Mouse (Mus musculus): ENCODE measurements around the gene Gatad1. TPM values are rescaled to one million over a fixed set of nuclear protein-coding genes. Genes with fewer than 3 reads are reported as not detected.
"Not testable (repeated sequence)": the region's sequence is repeated elsewhere in the genome, so short reads cannot be mapped to it uniquely, and the experiment has no call there.

Gatad1 gene
- total RNA-seq (2021), result 100 to 1,000 TPM; 124 to 133 TPM
- long read RNA-seq, experiment 1, transcript Gatad1-202 (4 exons, 1,278 nt), result minor isoform, 7 of 79 reads
- long read RNA-seq, experiment 1, transcript Gatad1-201 (5 exons, 2,545 nt), result major isoform, 45 of 79 reads
- long read RNA-seq, experiment 1, partial matches to known transcripts, result 15 of 79 reads
- long read RNA-seq, experiment 1, other reads (novel, unspliced or antisense), result 12 of 79 reads
- long read RNA-seq, experiment 2, transcript Gatad1-202 (4 exons, 1,278 nt), result minor isoform, 7 of 54 reads
- long read RNA-seq, experiment 2, transcript Gatad1-201 (5 exons, 2,545 nt), result major isoform, 30 of 54 reads
- long read RNA-seq, experiment 2, partial matches to known transcripts, result 9 of 54 reads
- long read RNA-seq, experiment 2, other reads (novel, unspliced or antisense), result 8 of 54 reads

DNA sequence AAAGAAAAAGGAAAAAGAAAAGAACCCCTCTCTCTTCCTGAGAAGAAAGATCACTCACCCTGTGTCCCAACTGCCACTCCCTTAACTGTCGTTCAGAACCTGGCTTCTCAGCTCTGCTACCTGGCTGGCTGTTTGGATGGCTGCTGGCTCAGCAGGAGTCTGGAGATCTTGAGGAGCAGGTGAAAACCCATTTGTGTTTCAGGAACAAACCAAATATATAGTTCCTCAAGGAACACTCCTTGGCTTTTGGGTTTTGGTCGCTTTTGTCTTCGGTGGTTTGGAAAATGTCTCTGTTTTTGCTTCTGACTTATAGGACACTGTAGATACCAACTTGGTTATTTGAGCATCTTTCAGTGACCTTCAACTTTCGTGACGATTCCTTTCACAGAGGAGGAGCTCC lies at the start of gene Gatad1:
TSS of gene Gatad1 (minus strand) at position 101 of the 400 bp plus-strand sequence.
- DNase-seq (ENCODE audit: low spot score in 2 of 2), result no peak

DNA sequence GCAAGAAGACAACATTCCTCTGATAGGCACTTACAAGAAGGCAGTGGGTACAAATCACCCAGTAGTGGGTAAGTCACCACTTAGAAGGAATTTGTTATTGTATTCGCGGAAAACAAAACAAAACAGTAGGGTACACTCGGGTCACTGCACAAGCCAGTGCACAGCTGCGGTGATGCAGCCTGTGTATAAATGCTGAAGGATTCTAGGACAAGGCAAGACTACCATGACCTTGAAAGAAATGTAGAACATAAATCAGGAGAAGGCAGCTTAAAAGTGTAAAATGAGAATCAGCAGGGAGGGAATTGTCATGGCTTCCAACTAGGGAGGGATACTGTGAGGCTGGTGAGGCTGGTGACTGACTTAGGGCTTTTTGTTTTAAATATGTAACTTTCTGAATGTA lies 45.2 kb upstream of the Gatad1 start:
- DNase-seq (ENCODE audit: low spot score in 2 of 2), result no peak

DNA sequence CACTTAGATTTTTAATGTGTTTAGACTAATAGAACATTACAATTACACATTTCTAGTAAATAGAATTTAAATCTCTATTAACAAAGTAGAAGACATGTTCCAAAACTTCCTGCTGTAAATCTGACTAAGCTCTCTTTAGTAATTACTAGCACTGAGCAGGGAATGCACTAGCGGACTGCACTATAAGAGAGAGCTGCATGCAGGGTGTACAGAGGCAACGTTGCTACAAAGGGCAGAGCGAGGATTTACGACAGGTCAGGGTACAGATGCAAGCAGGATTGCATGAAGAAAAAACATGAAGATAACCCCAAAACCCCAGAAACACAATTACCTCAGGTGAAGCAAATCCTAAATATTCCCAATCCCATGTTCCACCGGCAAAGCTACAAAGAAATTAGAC lies 43.0 kb upstream of the Gatad1 start:
- DNase-seq (ENCODE audit: low spot score in 2 of 2), result no peak

DNA sequence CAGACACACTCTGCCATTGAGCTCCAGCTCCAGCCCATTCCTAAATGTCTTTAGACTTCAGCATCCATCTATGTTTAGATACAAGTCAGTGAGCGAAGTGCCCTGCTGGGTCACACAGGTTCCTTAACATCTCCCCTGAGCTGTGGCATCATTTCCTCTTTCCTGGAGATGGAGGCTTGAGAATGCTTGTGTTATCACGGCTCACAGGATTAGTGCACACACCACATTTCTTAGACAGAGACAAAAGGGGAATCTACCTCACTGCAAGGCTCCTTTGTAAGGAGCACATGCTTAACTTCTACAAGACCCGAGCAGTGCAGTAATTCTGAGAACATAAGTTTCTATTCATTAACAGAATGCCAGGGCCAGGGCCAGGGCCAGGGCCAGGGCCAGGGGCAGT lies 39.0 kb upstream of the Gatad1 start:
- no peak for DNase-seq (ENCODE audit: low spot score in 2 of 2)

DNA sequence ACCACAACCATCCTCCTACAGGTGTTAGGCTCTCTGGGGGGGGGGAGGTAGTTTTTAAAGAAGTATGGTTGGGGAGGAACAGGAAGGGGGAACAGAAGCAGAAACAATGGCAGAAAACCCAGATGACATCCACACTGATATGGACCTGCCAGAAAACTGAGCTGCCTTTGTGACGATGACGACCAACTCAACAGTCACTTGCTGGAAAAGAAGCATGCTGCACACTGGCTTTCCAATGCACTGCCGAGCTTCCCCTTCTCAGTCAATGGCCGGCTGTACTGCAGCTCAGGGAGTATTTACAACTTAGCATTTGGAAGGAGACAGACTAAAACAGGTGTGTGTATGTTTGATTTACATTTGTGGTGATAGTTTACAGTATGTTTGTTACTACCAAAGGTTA lies 38.2 kb upstream of the Gatad1 start:
- no peak for DNase-seq (ENCODE audit: low spot score in 2 of 2)

DNA sequence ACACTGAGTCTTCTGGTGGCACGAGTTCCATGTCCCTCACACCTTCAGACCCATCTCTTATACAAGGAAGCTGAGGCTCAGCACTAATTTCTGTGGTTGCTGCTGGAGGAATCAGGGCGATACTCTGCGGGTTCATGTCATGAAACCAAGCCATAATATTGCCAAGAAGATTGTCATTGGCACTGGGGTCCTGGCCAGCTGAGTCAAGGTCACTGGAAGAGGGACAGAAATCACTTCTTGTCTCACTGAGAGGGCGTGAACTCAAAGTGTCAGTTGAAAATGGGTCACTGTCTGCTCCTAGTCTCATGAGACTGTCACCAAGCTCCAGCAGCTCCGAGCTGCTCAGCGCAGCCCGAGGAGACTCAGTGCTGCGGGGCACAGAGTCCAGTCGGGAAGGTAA lies 36.0 kb upstream of the Gatad1 start:
- DNase-seq (ENCODE audit: low spot score in 2 of 2), result no peak

DNA sequence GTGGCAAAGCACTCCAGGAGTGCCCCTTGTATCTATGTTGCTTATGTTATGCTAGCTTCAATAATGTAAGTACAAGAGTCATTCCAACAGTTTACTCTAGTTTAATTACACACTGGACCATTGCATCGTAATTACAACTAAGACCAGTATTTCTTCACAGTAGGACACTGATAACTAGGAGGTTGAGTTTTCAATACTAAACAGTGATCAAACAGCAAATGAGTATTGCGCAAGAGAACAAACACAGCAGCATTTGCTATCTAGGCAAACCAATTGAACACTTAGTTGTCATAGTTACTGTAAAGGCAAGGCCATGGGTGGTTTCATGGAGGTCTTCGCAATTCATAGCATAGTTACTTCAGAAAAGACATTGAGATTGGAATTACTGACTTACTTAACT lies 34.3 kb upstream of the Gatad1 start:
- DNase-seq (ENCODE audit: low spot score in 2 of 2), result no peak

DNA sequence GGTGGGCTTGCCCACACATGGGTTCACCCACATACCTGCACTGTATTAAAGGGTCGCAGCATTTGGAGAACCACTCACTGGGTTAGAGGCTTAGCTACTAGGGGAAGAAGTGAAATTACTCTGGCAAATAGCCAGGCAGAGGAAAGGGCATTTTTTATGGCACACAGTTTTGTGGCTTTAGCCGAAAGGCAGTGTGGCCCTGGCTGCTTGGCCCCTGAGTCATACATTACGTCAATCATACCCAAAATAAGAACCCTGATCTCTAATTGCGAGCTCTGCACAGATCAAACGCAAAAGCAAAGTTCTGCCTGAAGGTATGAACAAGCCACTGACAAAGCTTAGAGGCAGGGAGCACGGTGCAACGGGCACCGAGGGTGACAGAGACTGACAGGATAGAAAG lies 31.3 kb upstream of the Gatad1 start:
- DNase-seq (ENCODE audit: low spot score in 2 of 2), result no peak

DNA sequence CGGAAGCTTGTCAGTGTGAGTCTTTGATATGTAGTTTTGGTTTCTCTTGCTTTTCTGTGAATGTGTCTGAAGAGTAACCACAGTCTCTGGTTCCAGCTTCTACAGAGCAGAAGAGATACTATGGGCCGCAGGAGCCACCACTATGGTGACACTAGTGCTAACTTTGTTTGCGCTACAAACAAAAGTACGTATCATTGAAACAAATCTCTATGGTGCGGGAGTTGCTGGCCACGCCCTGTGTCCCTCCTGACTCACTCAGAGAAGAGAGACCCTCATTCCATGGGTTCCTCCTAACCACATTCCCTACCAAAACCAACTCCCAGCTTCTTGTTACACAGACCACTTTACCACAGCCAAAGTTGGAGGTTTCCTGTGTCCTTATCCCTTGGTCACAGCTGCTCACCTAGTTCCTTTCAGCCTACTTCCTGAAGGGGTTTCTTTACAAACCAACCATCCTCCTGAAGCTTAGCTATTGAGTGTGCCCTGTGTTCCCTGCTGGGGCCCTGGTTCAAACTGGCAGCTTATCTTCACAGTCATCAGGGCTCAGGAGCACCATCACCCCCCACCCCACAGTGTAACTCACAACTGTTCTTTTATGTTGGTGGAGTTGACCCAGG lies 13.1 kb upstream of the Gatad1 start:
- DNase-seq (ENCODE audit: low spot score in 2 of 2), result no peak

DNA sequence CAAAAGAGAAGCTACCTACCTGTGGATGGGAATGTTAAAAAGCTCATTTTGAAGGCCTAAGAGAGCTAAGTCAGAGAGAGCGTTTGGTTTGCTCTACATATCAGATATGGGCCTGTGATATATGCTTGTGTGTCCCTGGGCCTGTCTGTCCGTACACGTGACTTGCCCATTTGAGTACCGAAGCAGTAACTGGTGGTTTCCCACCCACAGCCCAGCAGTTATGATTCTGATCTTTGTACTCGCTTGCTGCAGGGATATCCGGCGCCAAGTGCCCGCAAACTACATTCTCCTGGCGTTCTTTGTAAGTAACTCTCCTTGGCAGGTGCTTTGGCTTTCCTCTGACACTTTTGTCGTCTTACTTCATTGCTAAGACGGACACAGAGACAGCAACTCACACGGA lies 9.6 kb upstream of the Gatad1 start:
- DNase-seq (ENCODE audit: low spot score in 2 of 2), result no peak

DNA sequence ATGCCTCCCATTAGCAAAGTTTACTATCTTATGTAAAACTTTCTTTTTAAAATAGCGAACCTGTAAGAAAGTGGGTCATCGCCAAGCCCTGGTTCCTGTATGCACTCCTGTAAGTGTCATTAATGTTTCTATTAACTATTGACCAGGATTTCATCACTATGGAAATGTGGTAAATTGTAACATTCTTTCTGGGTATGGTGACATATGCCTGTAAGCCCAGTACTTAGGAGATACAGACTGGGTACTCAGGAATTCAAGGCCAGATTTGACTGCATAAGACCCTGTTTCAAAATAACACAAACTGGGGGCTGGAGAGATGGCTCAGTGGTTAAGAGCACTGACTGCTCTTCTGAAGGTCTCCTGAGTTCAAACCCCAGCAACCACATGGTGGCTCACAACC lies 8.2 kb upstream of the Gatad1 start:
- DNase-seq (ENCODE audit: low spot score in 2 of 2), result no peak

DNA sequence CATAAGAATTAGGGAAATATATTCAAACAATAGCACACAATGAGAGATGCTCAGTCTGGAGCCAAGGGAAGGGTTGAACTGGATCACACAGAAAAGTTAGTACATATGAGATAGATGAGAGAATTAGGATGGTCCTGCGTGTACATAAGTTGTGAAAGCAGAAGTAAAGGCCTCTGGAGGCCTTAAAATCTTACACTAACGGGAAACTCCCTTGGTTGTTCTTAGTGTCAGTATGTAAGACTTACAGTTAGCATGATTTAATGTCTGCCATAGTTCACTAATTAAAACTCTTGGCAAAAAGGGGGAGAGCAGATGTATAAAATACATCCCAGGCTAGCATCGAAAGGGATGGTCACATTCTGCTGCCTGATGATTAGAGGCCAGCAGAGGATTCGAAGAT lies 3.2 kb downstream of the Gatad1 start:
- no peak for DNase-seq (ENCODE audit: low spot score in 2 of 2)

DNA sequence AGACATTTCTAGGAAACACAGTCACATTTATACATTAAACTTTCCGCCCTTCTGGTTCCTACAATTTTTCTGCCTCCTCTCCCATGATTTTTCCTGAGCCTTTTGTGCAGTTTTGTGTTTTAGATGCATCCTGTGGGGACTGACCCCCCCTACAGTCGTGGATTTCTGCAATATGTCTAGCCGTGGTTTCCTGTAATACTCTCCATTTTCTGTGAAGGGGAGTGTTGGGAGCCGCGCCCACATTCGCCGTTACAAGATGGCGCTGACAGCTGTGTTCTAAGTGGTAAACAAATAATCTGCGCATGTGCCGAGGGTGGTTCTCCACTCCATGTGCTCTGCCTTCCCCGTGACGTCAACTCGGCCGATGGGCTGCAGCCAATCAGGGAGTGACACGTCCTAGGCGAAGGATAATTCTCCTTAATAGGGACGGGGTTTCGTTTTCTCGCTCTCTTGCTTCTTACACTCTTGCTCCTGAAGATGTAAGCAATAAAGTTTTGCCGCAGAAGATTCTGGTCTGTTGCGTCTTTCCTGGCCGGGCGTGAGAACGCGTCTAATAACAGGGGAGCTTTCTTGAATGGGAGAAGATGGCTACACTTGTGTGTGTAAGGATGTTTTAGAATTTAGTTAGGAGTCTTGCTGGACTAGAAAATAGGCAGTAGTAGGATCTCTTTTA lies 3.9 kb downstream of the Gatad1 start:
- DNase-seq (ENCODE audit: low spot score in 2 of 2), result not testable (repeated sequence)

DNA sequence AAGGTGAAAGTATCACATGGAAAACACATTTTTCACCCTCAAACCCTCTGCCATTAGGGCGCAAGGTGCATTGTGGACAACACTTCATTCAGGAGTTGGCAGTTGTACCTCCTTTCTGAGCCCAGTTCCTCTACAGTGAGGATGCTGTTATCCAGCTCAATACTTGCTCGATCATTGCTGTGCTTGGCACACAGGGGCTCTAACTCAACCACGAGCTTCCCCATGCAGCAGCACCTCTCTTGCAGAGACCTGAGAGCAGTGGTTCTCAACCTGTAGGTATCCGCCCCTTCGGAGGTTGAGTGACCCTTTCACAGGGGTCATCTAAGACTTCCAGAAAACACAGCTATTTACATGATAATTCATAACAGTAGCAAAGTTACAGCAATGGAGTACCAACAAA lies 5.4 kb downstream of the Gatad1 start:
- DNase-seq (ENCODE audit: low spot score in 2 of 2), result no peak

DNA sequence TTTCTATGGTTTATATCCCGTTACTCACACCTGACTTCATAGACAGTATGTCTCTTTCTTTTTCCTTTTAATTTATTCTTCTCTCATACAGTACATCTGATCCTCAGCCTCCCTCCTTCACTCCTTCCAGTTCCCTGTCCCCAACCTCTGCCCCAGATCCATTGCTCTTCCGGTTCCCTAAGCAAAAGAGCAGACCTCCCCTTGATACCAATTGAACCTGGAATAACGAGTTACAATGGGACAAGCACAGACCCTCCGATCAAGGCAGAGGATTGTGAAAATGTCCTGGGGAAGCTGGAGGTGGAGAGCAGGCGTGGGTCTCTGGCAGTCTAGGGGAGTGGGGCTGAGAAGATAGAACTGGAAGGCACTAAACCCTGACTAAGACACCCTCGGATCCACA lies 6.1 kb downstream of the Gatad1 start, which contains the start of gene Tmbim7:
TSS of gene Tmbim7 (plus strand) at position 301 of the 400 bp plus-strand sequence.
- no peak for DNase-seq (ENCODE audit: low spot score in 2 of 2)

DNA sequence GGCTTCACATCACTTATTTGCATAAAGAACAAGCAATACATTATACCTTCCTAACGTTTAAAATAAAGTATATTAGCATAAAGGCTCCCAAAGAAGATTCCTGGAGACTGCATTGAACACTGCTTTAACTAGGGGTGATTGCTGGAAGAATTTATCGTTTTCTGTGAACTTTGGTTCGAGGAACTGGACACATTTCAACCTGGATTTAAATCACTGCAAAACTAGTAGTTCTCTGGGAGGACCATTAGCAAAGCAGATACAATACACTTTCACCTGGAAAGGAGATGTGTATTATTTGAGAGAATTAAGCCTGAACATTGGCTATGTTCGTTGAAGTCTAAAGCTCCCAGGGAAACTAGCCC lies 8.2 kb downstream of the Gatad1 start:
- no peak for DNase-seq (ENCODE audit: low spot score in 2 of 2)

DNA sequence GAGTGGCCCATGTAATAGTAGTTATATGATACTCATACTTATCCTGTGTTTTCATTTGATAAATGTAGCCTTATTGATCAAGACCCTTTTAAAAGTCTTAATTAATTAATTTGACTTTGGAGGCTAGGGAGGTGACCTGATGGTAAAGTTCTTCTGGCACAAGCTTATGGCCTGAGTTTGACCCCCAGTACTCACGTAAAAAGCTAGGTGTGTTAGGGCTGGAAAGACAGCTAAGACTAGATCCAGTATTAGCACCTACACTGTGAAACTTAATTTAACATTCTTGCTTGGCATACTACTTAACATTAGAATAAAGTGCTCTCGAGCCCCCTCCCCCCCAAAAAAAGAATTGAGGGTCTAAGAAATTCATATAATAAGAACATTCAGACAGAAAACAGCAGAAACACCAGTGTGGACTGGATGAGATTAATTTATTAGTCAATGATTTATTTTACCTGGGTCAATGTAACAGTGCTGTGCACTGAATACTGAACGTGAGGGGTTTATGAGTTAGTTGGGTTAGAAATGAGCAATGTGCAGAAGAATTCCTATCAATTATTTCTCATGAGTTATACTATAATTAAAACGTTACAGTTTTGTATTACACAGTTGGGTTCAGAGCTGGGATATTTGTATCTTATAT lies 8.7 kb downstream of the Gatad1 start:
- DNase-seq (ENCODE audit: low spot score in 2 of 2), result no peak

DNA sequence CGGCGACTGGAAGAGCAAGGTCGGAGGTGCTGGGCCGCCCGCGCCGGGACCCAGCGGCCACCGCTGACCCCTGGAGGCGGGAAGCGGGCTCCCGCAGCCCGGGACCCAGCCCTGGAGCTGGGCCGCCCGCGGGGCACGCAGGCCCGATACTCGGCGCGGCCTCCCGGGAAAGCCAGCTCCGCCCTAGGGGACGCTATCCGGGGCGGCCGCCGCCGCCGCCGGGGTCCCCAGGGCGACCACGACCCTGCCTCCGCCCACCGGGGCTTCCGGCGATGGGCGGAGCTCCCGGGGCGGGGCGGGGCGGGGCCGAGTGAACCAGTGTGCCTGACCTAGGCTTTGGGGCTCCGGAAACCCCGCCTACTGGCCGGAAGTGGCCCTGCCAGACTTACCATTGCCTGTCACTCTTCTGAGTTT lies 9.3 kb downstream of the Gatad1 start:
- peak; percentile 75 to 83 for DNase-seq (ENCODE audit: low spot score in 2 of 2)

DNA sequence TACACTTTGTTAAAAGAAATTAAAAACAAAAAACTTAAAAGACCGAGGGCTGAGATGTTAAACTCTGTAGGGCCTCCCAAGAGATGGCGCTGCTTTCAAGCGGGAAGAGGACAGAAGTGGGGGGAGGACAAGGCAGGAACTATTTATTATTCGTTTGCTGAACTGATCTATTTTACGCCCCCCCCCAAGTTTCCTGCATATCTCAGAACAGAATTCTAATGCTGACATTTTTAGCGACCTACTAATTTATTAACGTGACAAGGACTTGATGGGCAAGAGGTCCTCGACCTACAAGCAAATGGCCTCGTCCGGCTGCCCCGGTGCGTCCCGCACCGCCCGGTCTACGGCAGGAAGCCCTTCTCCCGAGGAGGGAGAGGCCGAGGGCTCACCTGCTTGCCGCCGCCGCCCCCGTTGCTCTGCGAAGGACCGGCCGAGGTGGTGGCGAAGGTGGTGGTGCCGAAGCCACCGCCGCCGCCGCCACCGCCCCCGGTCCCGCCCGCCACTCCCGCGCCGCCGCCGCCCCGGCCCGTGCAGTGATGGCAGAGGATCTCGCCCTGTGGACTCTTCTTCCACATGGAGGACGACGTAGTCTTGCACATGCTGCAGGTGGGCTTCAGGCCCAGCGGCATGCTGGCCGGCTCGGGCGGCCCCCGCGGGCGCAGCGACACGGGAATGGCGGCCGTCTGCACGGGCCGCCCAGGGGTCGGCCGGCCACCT lies 9.8 kb downstream of the Gatad1 start:
- peak; percentile 41 to 61 for DNase-seq (ENCODE audit: low spot score in 2 of 2)

DNA sequence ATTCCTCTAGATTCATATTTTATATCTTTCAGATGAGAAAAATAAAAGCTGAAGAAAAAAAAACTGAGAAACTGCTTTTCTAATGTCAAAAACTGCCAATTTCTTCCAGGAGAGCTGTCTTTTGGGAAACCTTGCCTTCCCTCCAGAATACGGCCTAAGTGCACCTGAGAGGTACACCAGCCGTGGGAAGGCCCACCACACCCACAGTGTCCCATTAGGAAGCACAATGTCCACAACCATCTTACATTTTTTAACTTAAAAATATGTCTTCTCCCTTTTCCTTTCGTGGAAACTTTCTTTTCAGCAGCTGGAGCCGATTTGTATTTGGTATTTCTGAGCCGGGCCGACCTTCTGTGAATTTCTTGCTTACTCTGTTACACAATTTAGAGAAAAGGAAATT lies 10.4 kb downstream of the Gatad1 start:
- no peak for DNase-seq (ENCODE audit: low spot score in 2 of 2)

DNA sequence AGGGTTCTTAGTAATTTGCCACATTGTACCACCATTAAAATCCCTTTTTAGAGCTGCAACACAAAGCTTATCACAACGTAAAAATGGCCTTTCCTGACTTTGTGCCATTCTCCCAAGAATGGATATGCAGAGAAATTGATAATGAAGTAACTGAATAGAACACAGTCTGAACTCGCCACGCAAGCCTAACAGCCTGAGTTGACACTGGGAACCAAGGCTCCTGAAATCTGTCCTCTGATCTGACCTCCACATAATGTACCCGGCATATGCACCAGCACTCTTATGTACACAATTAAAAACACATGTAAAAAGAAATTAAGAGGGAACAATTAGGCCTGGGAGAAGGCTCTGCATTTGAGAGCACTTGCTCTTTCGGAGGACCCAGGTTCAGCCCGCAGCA lies 11.7 kb downstream of the Gatad1 start:
- DNase-seq (ENCODE audit: low spot score in 2 of 2), result no peak
